Mouse (Mus musculus): ENCODE measurements around the gene Shank2.

DNA sequence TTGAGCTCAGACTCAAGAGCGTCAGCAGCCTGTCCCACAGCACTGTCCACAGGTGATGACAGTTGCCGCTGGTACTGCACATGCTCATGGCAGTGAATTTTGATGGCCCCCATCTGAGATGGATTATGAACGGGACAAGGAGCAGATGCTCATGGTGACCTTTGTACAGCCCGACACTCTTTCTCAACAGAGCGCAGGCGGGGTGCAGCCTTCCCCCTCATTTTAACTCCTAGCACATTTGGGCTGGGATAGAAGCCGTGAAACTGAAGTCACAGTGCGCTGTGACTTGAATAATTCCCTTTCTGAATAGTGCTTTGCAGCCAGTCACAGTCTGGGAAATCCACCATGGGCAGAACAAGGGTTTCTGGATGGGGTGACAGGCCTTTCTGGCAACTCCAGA, 152.0 kb downstream of the Shank2 start:
- TF ChIP-seq EP300 (IDR thresholded peaks at IDR 0.05; ENCODE audit: low read length) = no peak
- no peak for TF ChIP-seq CTCF (conservative IDR thresholded peaks at IDR 0.05 in 1 of 2, IDR thresholded peaks at IDR 0.05 in 1 of 2; ENCODE audit: low read depth in 2 of 2, low read length in 2 of 2)
- no peak for TF ChIP-seq CHD1 (IDR thresholded peaks at IDR 0.05; ENCODE audit: low read depth, low read length)
